Mouse (Mus musculus): Measurements from ENCODE around the gene Mymk.

DNA sequence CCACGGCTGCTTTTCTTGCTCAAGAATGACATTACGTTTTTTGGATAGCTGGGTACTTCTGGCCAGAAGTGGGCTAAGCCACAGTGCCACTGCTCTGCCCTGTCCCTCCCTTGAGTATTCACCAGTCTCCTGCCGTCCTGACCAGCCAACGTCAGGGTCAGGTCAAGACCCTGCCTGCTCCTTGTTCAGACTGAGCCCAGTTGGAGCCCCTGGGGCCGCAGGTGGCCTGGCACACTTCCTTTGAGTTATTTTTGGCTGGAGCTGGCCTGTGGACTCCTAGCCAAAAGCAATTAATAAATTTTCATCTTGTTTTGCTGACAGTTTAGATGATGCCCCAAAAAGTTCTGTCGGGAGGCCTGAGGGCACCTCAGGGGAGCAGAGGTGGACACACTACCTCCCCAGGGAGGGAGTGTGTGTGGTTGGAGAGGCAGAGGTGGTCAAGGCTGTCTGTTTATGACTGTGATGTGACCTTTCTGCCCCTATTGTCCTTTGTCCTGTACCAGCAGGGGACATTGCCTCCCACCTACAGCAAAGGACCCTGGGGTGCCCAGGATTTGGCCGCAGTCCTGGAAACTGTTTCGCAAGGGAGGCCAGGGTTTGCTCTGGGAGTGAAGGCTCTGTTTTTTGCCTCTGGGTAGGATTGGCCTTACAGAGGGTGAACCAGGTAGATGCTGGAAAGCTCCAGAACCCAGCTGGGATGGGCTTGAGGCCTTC is 29.7 kb downstream of the Mymk start:
- TF ChIP-seq POLR2A (IDR thresholded peaks at IDR 0.05; ENCODE audit: insufficient read depth, low read depth, low read length) (no peak), CTCF (IDR thresholded peaks at IDR 0.05; ENCODE audit: insufficient read depth, low read depth, low read length) (no peak)
